Mouse (Mus musculus): ENCODE data around the gene Rnf44. TPM values are rescaled to one million over a fixed set of nuclear protein-coding genes. Genes with fewer than 3 reads are reported as not detected.

Rnf44 gene
- total RNA-seq, 2 experiments from 2014 or later, result 25.7 to 26.0 TPM

DNA sequence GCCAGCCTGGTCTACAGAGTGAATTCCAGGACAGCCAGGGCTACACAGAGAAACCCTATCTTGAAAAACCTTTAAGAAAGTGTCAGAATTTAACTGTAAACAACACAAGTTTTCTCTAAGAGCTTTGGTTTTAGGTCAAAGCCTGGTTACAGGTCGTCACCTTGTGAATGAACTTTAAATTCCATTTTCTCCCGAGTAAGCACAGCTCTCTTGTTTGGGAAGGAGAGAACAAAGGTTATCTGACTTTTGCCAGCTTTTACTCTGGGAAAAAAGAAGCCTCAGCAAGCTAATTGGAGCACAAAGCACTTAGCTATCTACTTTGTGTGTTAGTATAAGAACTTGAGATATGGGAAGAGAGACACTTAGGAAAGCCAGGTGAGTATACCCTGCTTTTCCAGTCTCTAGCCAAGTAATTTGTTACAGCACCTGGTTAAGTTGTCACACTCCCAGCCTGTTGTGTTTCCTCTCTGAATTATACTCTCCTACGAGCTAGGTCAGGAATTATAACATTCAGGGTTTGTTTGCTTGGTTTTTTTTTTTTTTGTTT, 60.9 kb downstream of the Rnf44 start:
- intact Hi-C loops (cut with DNase I; ENCODE audit: low total_unique reads), result no loop called here
- no peak for DNase-seq

Other genes starting within 250 kb of the Rnf44 start
- gene Thoc3, start 225.1 kb downstream of the Rnf44 start, total RNA-seq (2021), result 10 to 100 TPM; 16.1 to 18.5 TPM
- 1 to 10 TPM; 1.7 to 2.4 TPM for gene Simc1, start 190.1 kb downstream of the Rnf44 start, total RNA-seq (2021)
- 100 to 1,000 TPM in 1 of 2 experiments, 10 to 100 TPM in 1; 97.4 to 106 TPM for gene 4833439L19Rik, start 128.5 kb downstream of the Rnf44 start, total RNA-seq (2021)
- 1 to 10 TPM; 2.9 to 3.7 TPM for gene Arl10, start 118.9 kb downstream of the Rnf44 start, total RNA-seq (2021)
- 10 to 100 TPM; 17.6 to 19.4 TPM for gene Nop16, start 103.8 kb downstream of the Rnf44 start, total RNA-seq (2021)
- gene Higd2a, start 103.7 kb downstream of the Rnf44 start, total RNA-seq (2021), result 100 to 1,000 TPM; 126 to 131 TPM
- 10 to 100 TPM; 86.4 to 95.0 TPM for gene Cltb, start 82.6 kb downstream of the Rnf44 start, total RNA-seq (2021)
- 10 to 100 TPM; 16.8 to 17.7 TPM for gene Faf2, start 72.1 kb downstream of the Rnf44 start, total RNA-seq (2021)
- not detected for gene Cdhr2, start 7.6 kb upstream of the Rnf44 start, total RNA-seq (2021)
- gene Gprin1, start 56.0 kb upstream of the Rnf44 start, total RNA-seq (2021), result under 1 TPM; 0.09 to 0.12 TPM
- gene Sncb, start 72.7 kb upstream of the Rnf44 start, total RNA-seq (2021), result under 1 TPM in 1 of 2 experiments, not detected in 1; 0.18 TPM
- not detected for gene Eif4e1b, start 90.1 kb upstream of the Rnf44 start, total RNA-seq (2021)
- gene Tspan17, start 95.5 kb upstream of the Rnf44 start, total RNA-seq (2021), result 10 to 100 TPM; 23.0 to 25.8 TPM